Mouse (Mus musculus) spleen, adult 2 months (tissue): ENCODE measurements around the gene Prkcsh. TPM values are rescaled to one million over a fixed set of nuclear protein-coding genes. Genes with fewer than 3 reads are reported as not detected.

ENCODE experiments used
- DNase-seq, 2 experiments: peaks; one replicate each; pipeline versions ENCODE4 v3.0.0 to v3.0.0-alpha.2; 2012 to 2021; ENCODE audit warnings: low spot score in 2 of 2, low read depth in 1 of 2
- H3K27ac ChIP-seq: fragments of 200-500 bp; 2 replicates; pipeline ENCODE4 v1.5.1; 2012; ENCODE audit warnings: low read length, inconsistent platforms; ENCODE audit not compliant: insufficient read depth
- H3K27me3 ChIP-seq: fragments of 200-500 bp; 2 replicates; pipeline ENCODE4 v1.6.1; 2012; ENCODE audit warnings: mild to moderate bottlenecking, moderate library complexity, low read length, inconsistent platforms; ENCODE audit not compliant: control insufficient read depth, insufficient read depth
- H3K36me3 ChIP-seq: fragments of 200-500 bp; 2 replicates; pipeline ENCODE4 v1.6.1; 2012; ENCODE audit warnings: mild to moderate bottlenecking, low read length, inconsistent platforms; ENCODE audit not compliant: control insufficient read depth, insufficient read depth
- H3K4me1 ChIP-seq: fragments of 200-500 bp; 2 replicates; pipeline ENCODE4 v1.6.1; 2011; ENCODE audit warnings: inconsistent platforms; ENCODE audit not compliant: control insufficient read depth, insufficient read depth, insufficient read length
- H3K4me3 ChIP-seq: fragments of 200-500 bp; 2 replicates; pipeline ENCODE4 v1.5.1; 2011; ENCODE audit warnings: mild to moderate bottlenecking, inconsistent platforms; ENCODE audit not compliant: insufficient read depth, insufficient read length; ENCODE audit errors: extremely low read depth
- CTCF ChIP-seq: fragments of 200-500 bp; IDR thresholded peaks from 2 replicates; pipeline ENCODE4 v1.5.1; 2011; ENCODE audit warnings: mild to moderate bottlenecking, inconsistent platforms; ENCODE audit not compliant: insufficient read depth, insufficient read length, insufficient replicate concordance; ENCODE audit errors: extremely low read depth
- POLR2A ChIP-seq: fragments of 200-500 bp; IDR thresholded peaks from 2 replicates; pipeline ENCODE4 v1.6.1; 2011; ENCODE audit warnings: low read depth, low read length, inconsistent platforms
- WGBS: fragments of 180-500 bp; shearing (Covaris S2); methylation state at CpG from one replicate; pipeline ENCODE4 v1.1.7; 2018; 5-methylcytosine and 5-hydroxymethylcytosine counted together
- polyA plus RNA-seq: library from polyadenylated mRNA; depleted of rRNA; stranded (reverse); fragments of >200 nt; gene quantifications from 2 replicates; pipeline ENCODE4 v1.2.3, GENCODE M21; 2012

The Prkcsh gene
- polyA plus RNA-seq, 1 experiment, result 47.4 TPM

GRCm38 (mm10) chr9:21959244-21959643, 43.4 kb upstream of the Prkcsh start:
- Histone ChIP-seq H3K27ac (no peak overlapping the region), H3K4me3 (no peak overlapping the region)

GRCm38 (mm10) chr9:21960135-21960534, 42.5 kb upstream of the Prkcsh start:
- Histone ChIP-seq H3K4me3 (no peak overlapping the region), H3K27me3 (peaks cover 14% of the 10 kb centered on the region), H3K27ac (no peak overlapping the region), H3K4me1 (peaks cover 15% of the 10 kb centered on the region), H3K36me3 (peaks cover 2% of the 10 kb centered on the region; the same call in 1 of the 2 replicates)
- DNase-seq, result no peak
- WGBS, result 89% methylated on average over 9 of the region's 9 CpGs
- TF ChIP-seq POLR2A (no peak), CTCF (no peak)

More at GRCm38 (mm10) chr9:21959244-21959643, 43.4 kb upstream of the Prkcsh start:
- DNase-seq, result no peak
- H3K36me3 ChIP-seq, result peaks cover 2% of the 10 kb centered on the region; the same call in 1 of the 2 replicates
- peaks cover 15% of the 10 kb centered on the region for H3K4me1 ChIP-seq
- H3K27me3 ChIP-seq, result peaks cover 14% of the 10 kb centered on the region
- 98% methylated on average over 7 of the region's 7 CpGs for WGBS
- TF ChIP-seq CTCF, result no peak
- no peak for TF ChIP-seq POLR2A

- no peak for TF ChIP-seq CTCF
- 78% methylated on average over 26 of the region's 26 CpGs for WGBS
- DNase-seq, result no peak
Observed at GRCm38 (mm10) chr9:21960558-21961208, 41.9 kb upstream of the Prkcsh start.

GRCm38 (mm10) chr9:21961366-21961980, 41.1 kb upstream of the Prkcsh start:
- peaks cover 2% of the 10 kb centered on the region; the same call in 1 of the 2 replicates for H3K36me3 ChIP-seq
- peaks cover 14% of the 10 kb centered on the region for H3K27me3 ChIP-seq
- no peak for TF ChIP-seq POLR2A
- DNase-seq, result no peak
- no peak overlapping the region for H3K27ac ChIP-seq
- peaks cover 12% of the 10 kb centered on the region for H3K4me1 ChIP-seq
- H3K4me3 ChIP-seq, result peak overlapping the region; percentile 50; the same call in 1 of the 2 replicates
- 7% methylated on average over 35 of the region's 35 CpGs for WGBS

More at GRCm38 (mm10) chr9:21960558-21961208, 41.9 kb upstream of the Prkcsh start:
- peaks cover 14% of the 10 kb centered on the region for H3K27me3 ChIP-seq
- no peak overlapping the region for H3K27ac ChIP-seq
- H3K4me3 ChIP-seq, result no peak overlapping the region
- H3K4me1 ChIP-seq, result peaks cover 15% of the 10 kb centered on the region
- H3K36me3 ChIP-seq, result peaks cover 2% of the 10 kb centered on the region; the same call in 1 of the 2 replicates

GRCm38 (mm10) chr9:21962010-21962409, 40.6 kb upstream of the Prkcsh start:
- peak overlapping the region; percentile 50; the same call in 1 of the 2 replicates for H3K4me3 ChIP-seq
- 2% methylated on average over 15 of the region's 15 CpGs for WGBS
- no peak overlapping the region for H3K27ac ChIP-seq
- TF ChIP-seq CTCF, result no peak
- no peak for TF ChIP-seq POLR2A
- H3K4me1 ChIP-seq, result peaks cover 12% of the 10 kb centered on the region
- H3K36me3 ChIP-seq, result peaks cover 2% of the 10 kb centered on the region; the same call in 1 of the 2 replicates
- peaks cover 14% of the 10 kb centered on the region for H3K27me3 ChIP-seq
- no peak for DNase-seq

- TF ChIP-seq POLR2A (no peak), CTCF (no peak)
- H3K4me1 ChIP-seq, result peaks cover 12% of the 10 kb centered on the region
- peak overlapping the region; percentile 33; the same call in 1 of the 2 replicates for H3K27ac ChIP-seq
- DNase-seq, result peak in 1 of 2 experiments; percentile 34
- 7% methylated on average over 34 of the region's 34 CpGs for WGBS
- H3K36me3 ChIP-seq, result peaks cover 2% of the 10 kb centered on the region; the same call in 1 of the 2 replicates
- H3K4me3 ChIP-seq, result peak overlapping the region; percentile 50
- peaks cover 14% of the 10 kb centered on the region for H3K27me3 ChIP-seq
Observed at GRCm38 (mm10) chr9:21962416-21963059, 40.1 kb upstream of the Prkcsh start.

- 54% methylated on average over 8 of the region's 8 CpGs for WGBS
- no peaks in the 10 kb centered on the region for H3K36me3 ChIP-seq
- H3K27ac ChIP-seq, result peak within 1 kb of the TSS; percentile 33; the same call in 1 of the 2 replicates
- no peak for TF ChIP-seq CTCF
- TF ChIP-seq POLR2A, result no peak
- DNase-seq, result no peak
- H3K27me3 ChIP-seq, result peaks cover 14% of the 10 kb centered on the region
- H3K4me3 ChIP-seq, result peak within 1 kb of the TSS; percentile 50
- H3K4me1 ChIP-seq, result peaks cover 12% of the 10 kb centered on the region
Observed at GRCm38 (mm10) chr9:21963417-21963816, 39.2 kb upstream of the Prkcsh start, which contains the start of gene Epor. Epor (minus strand) TSS chr9:21963506.
